Mouse (Mus musculus) myocyte (in vitro differentiated cells): ENCODE results near the gene Tspan18. TPM values are rescaled to one million over a fixed set of nuclear protein-coding genes. Genes with fewer than 3 reads are reported as not detected.

Experiments
- H3K27me3 ChIP-seq: one replicate; pipeline ENCODE4 v1.6.1; 2011; ENCODE audit not compliant: control insufficient read depth, insufficient read depth, insufficient read length
- H3K36me3 ChIP-seq: one replicate; pipeline ENCODE4 v1.6.1; 2011; ENCODE audit not compliant: control insufficient read depth, insufficient read depth
- H3K4me2 ChIP-seq: one replicate; pipeline ENCODE4 v1.6.1; 2011; ENCODE audit warnings: low read depth, control low read depth
- H3K4me3 ChIP-seq: one replicate; pipeline ENCODE4 v1.5.1; 2011; ENCODE audit warnings: mild to moderate bottlenecking, control low read depth, moderate library complexity
- H3K79me2 ChIP-seq: one replicate; pipeline ENCODE4 v1.6.1; 2011; ENCODE audit not compliant: control insufficient read depth, insufficient read depth
- H3ac ChIP-seq: one replicate; pipeline ENCODE4 v1.6.1; 2011; ENCODE audit not compliant: control insufficient read depth, insufficient read length
- MYOD1 ChIP-seq, 3 experiments: IDR thresholded peaks; one replicate each; pipeline ENCODE4 v1.6.1; 2011; ENCODE audit warnings: control low read depth in 2 of 3, low read depth in 2 of 3, mild to moderate bottlenecking in 2 of 3, moderate library complexity in 1 of 3; ENCODE audit not compliant: insufficient read length in 2 of 3, control insufficient read depth in 1 of 3
- POLR2AphosphoS2 ChIP-seq: IDR thresholded peaks from one replicate; pipeline ENCODE4 v1.6.1; 2011; ENCODE audit warnings: low read depth, control low read depth; ENCODE audit not compliant: insufficient read length
- REST ChIP-seq: IDR thresholded peaks from one replicate; pipeline ENCODE4 v1.6.1; 2011; ENCODE audit warnings: mild to moderate bottlenecking, control low read depth, moderate library complexity; ENCODE audit not compliant: insufficient read depth, insufficient read length
- polyA plus RNA-seq: library from polyadenylated mRNA; unstranded; fragments of >200 nt; fragmentation: generic; extraction: Trizol; gene quantifications from one replicate; pipeline ENCODE4 v1.2.1, GENCODE M21; 2012; ENCODE audit warnings: missing spikeins

Tspan18 gene
- polyA plus RNA-seq, 1 experiment: 0.02 TPM

DNA sequence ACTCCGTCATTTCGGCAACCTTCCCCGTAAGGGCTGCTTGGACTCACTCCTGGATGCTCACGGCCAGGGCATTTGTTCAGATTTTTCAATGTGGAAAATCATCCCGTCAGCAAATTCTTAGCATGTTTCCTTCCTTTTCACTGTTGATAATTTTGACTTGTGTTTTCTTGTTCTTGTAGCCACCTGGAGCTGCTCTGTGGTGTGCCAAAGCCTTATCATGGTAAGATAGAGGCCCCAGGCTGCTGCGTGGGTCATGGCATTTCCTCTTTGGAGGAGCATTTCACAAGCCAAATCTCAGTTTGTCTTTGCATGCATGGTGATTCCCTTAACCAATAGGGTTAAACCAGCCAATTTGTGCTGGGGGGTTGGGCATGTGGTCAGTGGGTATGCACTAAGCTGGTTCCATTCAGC, 182.1 kb downstream of the Tspan18 start:
- H3K79me2 ChIP-seq: no peaks in the 10 kb centered on the region
- no peaks in the 10 kb centered on the region for H3K36me3 ChIP-seq
- H3K27me3 ChIP-seq: peaks cover 64% of the 10 kb centered on the region
- no peak overlapping the region for H3K4me2 ChIP-seq
- H3ac ChIP-seq: no peak overlapping the region
- no peak for TF ChIP-seq MYOD1 (IDR thresholded peaks at IDR 0.05; ENCODE audit: control insufficient read depth in 1 of 3, insufficient read length in 2 of 3, low read depth in 2 of 3)
- no peak for TF ChIP-seq POLR2AphosphoS2
- TF ChIP-seq REST: no peak
- H3K4me3 ChIP-seq: no peak overlapping the region

Other genes starting within 250 kb of the Tspan18 start
- 0.65 TPM for gene Trp53i11, start 147.0 kb downstream of the Tspan18 start, polyA plus RNA-seq
- gene Cd82, start 128.6 kb upstream of the Tspan18 start, polyA plus RNA-seq: 411 TPM
- gene Gm10803, start 226.1 kb upstream of the Tspan18 start, polyA plus RNA-seq: not detected